Mouse (Mus musculus): Measurements from ENCODE around the gene Sh3rf3.
"Not testable (repeated sequence)": the region's sequence is repeated elsewhere in the genome, so short reads cannot be mapped to it uniquely, and the experiment has no call there.

The Sh3rf3 gene

GRCm38 (mm10) chr10:58981674-58982329, 168.6 kb downstream of the Sh3rf3 start:
- no peak for DNase-seq (ENCODE audit: low read depth in 2 of 2, low spot score in 2 of 2)

- no peak for DNase-seq (ENCODE audit: low read depth in 2 of 2, low spot score in 2 of 2)
These were observed 169.5 kb downstream of the Sh3rf3 start for GRCm38 (mm10) chr10:58982546-58983154.

- no peak for DNase-seq (ENCODE audit: low read depth in 2 of 2, low spot score in 2 of 2)
These were observed 178.5 kb downstream of the Sh3rf3 start for GRCm38 (mm10) chr10:58991611-58992010.

- DNase-seq (ENCODE audit: low read depth in 2 of 2, low spot score in 2 of 2) = no peak
These were observed 181.6 kb downstream of the Sh3rf3 start for GRCm38 (mm10) chr10:58994726-58995125.

- no peak for DNase-seq (ENCODE audit: low read depth in 2 of 2, low spot score in 2 of 2)
These were observed 182.0 kb downstream of the Sh3rf3 start for GRCm38 (mm10) chr10:58995132-58995531.

- no peak for DNase-seq (ENCODE audit: low read depth in 2 of 2, low spot score in 2 of 2)
These were observed 189.2 kb downstream of the Sh3rf3 start for GRCm38 (mm10) chr10:59002361-59002760.

- DNase-seq (ENCODE audit: low read depth in 2 of 2, low spot score in 2 of 2) = no peak
These were observed 198.3 kb downstream of the Sh3rf3 start for GRCm38 (mm10) chr10:59011415-59011814.

- DNase-seq (ENCODE audit: low read depth in 2 of 2, low spot score in 2 of 2) = no peak
These were observed 200.5 kb downstream of the Sh3rf3 start for GRCm38 (mm10) chr10:59013618-59014017.

- no peak for DNase-seq (ENCODE audit: low read depth in 2 of 2, low spot score in 2 of 2)
These were observed 206.3 kb downstream of the Sh3rf3 start for GRCm38 (mm10) chr10:59019302-59019973.

GRCm38 (mm10) chr10:59050434-59050833, 237.3 kb downstream of the Sh3rf3 start:
- DNase-seq (ENCODE audit: low read depth in 2 of 2, low spot score in 2 of 2) = no peak

- DNase-seq (ENCODE audit: low read depth in 2 of 2, low spot score in 2 of 2) = no peak
These were observed 243.1 kb downstream of the Sh3rf3 start for GRCm38 (mm10) chr10:59056294-59056693.

GRCm38 (mm10) chr10:59066804-59067203, 253.6 kb downstream of the Sh3rf3 start:
- DNase-seq (ENCODE audit: low read depth in 2 of 2, low spot score in 2 of 2) = no peak

- DNase-seq (ENCODE audit: low read depth in 2 of 2, low spot score in 2 of 2) = no peak
These were observed 259.7 kb downstream of the Sh3rf3 start for GRCm38 (mm10) chr10:59072827-59073226.

GRCm38 (mm10) chr10:59076681-59077080, 263.5 kb downstream of the Sh3rf3 start:
- no peak for DNase-seq (ENCODE audit: low read depth in 2 of 2, low spot score in 2 of 2)

- DNase-seq (ENCODE audit: low read depth in 2 of 2, low spot score in 2 of 2) = no peak
These were observed 264.8 kb downstream of the Sh3rf3 start for GRCm38 (mm10) chr10:59077909-59078308.

- DNase-seq (ENCODE audit: low read depth in 2 of 2, low spot score in 2 of 2) = no peak
These were observed 272.4 kb downstream of the Sh3rf3 start for GRCm38 (mm10) chr10:59085604-59086003.

GRCm38 (mm10) chr10:59086578-59086977, 273.4 kb downstream of the Sh3rf3 start:
- no peak for DNase-seq (ENCODE audit: low read depth in 2 of 2, low spot score in 2 of 2)

- no peak for DNase-seq (ENCODE audit: low read depth in 2 of 2, low spot score in 2 of 2)
These were observed 276.9 kb downstream of the Sh3rf3 start for GRCm38 (mm10) chr10:59089861-59090621.

- DNase-seq (ENCODE audit: low read depth in 2 of 2, low spot score in 2 of 2) = no peak
These were observed 277.4 kb downstream of the Sh3rf3 start for GRCm38 (mm10) chr10:59090622-59090971.

GRCm38 (mm10) chr10:59091556-59091955, 278.4 kb downstream of the Sh3rf3 start:
- DNase-seq (ENCODE audit: low read depth in 2 of 2, low spot score in 2 of 2) = no peak

- DNase-seq (ENCODE audit: low read depth in 2 of 2, low spot score in 2 of 2) = no peak
These were observed 278.8 kb downstream of the Sh3rf3 start for GRCm38 (mm10) chr10:59091988-59092387.

GRCm38 (mm10) chr10:59103076-59103475, 289.9 kb downstream of the Sh3rf3 start:
- not testable (repeated sequence) for DNase-seq (ENCODE audit: low read depth in 2 of 2, low spot score in 2 of 2)
